Mouse (Mus musculus) liver, embryonic 14.5 days (tissue): ENCODE data around the gene Dhps.

ENCODE experiments used
- CTCF ChIP-seq: IDR thresholded peaks from 2 replicates; pipeline ENCODE4 v1.5.1; 2016; ENCODE audit warnings: antibody characterized with exemption, low read depth, control low read depth
- EP300 ChIP-seq: IDR thresholded peaks from 2 replicates; pipeline ENCODE4 v1.6.1; 2016; ENCODE audit warnings: antibody characterized with exemption, low read depth

- no peak for TF ChIP-seq CTCF
- TF ChIP-seq EP300, result no peak
Measured at GRCm38 (mm10) chr8:85067155-85067554, 4.4 kb upstream of the Dhps start.
